Mouse (Mus musculus) hindbrain, embryonic 16.5 days (tissue): ENCODE results near the gene Atf6. TPM values are rescaled to one million over a fixed set of nuclear protein-coding genes. Genes with fewer than 3 reads are reported as not detected.
A peak's percentile ranks its signal among the peaks of the same experiment; 100 is the strongest.

Source experiments
- ATAC-seq: fragments of 200-750 bp; cut with Nextera tagmentation; 2 replicates; pipeline ENCODE4 v1.8.0; 2017; ENCODE audit warnings: moderate TSS enrichment, moderate library complexity
- H3K27ac ChIP-seq: fragments of 300-500 bp; sonication (generic); 2 replicates; pipeline ENCODE4 v1.5.1; 2014; ENCODE audit warnings: low read depth, mild to moderate bottlenecking, control low read depth, low read length, moderate library complexity
- H3K27me3 ChIP-seq: fragments of 300-500 bp; sonication (generic); replicated peaks from 2 replicates; pipeline ENCODE4 v1.6.1; 2014; ENCODE audit warnings: low read length; ENCODE audit not compliant: control insufficient read depth, insufficient read depth
- H3K36me3 ChIP-seq: fragments of 300-500 bp; sonication (generic); 2 replicates; pipeline ENCODE4 v1.6.1; 2014; ENCODE audit warnings: mild to moderate bottlenecking, low read length, moderate library complexity, mixed read lengths; ENCODE audit not compliant: control insufficient read depth, insufficient read depth
- H3K4me1 ChIP-seq: fragments of 300-500 bp; sonication (generic); 2 replicates; pipeline ENCODE4 v1.6.1; 2014; ENCODE audit warnings: low read depth, low read length; ENCODE audit not compliant: control insufficient read depth, insufficient read depth
- H3K4me2 ChIP-seq: fragments of 300-500 bp; sonication (generic); 2 replicates; pipeline ENCODE4 v1.6.1; 2014; ENCODE audit warnings: mild to moderate bottlenecking, low read length, control low read depth, moderate library complexity
- H3K4me3 ChIP-seq: fragments of 300-500 bp; sonication (generic); 2 replicates; pipeline ENCODE4 v1.5.1; 2014; ENCODE audit warnings: mild to moderate bottlenecking, low read length, control low read depth, moderate library complexity
- H3K9ac ChIP-seq: fragments of 300-500 bp; sonication (generic); 2 replicates; pipeline ENCODE4 v1.6.1; 2014; ENCODE audit warnings: low read depth, mild to moderate bottlenecking, control low read depth, low read length, moderate library complexity
- H3K9me3 ChIP-seq: fragments of 300-500 bp; sonication (generic); 2 replicates; pipeline ENCODE4 v1.6.1; 2014; ENCODE audit warnings: mild to moderate bottlenecking, low read length, moderate library complexity; ENCODE audit not compliant: control insufficient read depth
- WGBS: fragments of 180-500 bp; shearing (Covaris S2); extraction: QIAGEN DNeasy Blood & Tissue Kit; methylation state at CpG from one replicate; pipeline ENCODE4 v1.1.7; 2014; 5-methylcytosine and 5-hydroxymethylcytosine counted together
- polyA plus RNA-seq: library from polyadenylated mRNA; unstranded; fragments of >200 nt; fragmentation: Nextera tagmentation; extraction: Ambion mirVana; gene quantifications from 2 replicates; pipeline ENCODE4 v1.2.1, GENCODE M21; 2015

Atf6 gene
- polyA plus RNA-seq, 1 experiment from 2014 or later: 6.5 TPM

DNA sequence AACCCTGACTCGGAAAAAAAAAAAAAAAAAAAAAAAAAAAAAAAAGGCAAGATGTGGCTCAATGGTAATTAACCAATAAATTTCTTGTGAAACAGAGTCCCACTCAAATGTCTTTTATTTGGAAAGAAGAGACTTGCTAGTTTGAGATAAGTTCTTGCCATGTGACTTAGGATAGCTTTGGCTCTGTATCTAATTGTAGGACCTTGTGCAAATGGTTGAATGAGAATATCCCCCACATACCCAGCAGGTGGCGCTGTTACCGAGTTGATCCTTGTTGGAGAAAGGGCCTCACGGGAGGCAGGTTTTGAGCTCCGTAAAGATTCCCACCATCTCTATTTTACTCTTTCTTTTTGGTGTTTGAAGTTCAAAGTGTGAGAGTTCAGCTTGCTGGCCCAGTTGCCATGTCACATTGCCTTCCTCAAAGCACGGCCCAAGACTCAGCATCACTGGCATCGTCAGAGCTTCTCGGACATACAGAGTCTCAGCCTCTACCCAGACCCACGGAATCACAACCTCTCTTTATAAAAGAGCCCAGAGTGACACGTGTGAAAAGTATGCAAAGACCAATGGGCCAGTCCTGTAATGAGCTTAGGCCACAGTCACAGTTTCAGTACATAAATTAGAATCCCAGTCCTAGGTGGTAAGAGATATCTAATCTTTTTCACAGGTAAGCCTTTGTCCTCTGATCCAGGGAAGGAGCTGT lies 34.1 kb upstream of the Atf6 start:
- peak overlapping the region; percentile 32 for H3K4me2 ChIP-seq
- H3K27me3 ChIP-seq: peaks cover 2% of the 10 kb centered on the region
- H3K4me1 ChIP-seq: no peaks in the 10 kb centered on the region
- H3K9me3 ChIP-seq: no peaks in the 10 kb centered on the region
- H3K36me3 ChIP-seq: no peaks in the 10 kb centered on the region
- no peak overlapping the region for H3K9ac ChIP-seq
- ATAC-seq: peak; percentile 72
- H3K27ac ChIP-seq: no peak overlapping the region
- peak overlapping the region; percentile 14; the same call in 1 of the 2 replicates for H3K4me3 ChIP-seq
- WGBS: 33% methylated on average over 10 of the region's 10 CpGs

DNA sequence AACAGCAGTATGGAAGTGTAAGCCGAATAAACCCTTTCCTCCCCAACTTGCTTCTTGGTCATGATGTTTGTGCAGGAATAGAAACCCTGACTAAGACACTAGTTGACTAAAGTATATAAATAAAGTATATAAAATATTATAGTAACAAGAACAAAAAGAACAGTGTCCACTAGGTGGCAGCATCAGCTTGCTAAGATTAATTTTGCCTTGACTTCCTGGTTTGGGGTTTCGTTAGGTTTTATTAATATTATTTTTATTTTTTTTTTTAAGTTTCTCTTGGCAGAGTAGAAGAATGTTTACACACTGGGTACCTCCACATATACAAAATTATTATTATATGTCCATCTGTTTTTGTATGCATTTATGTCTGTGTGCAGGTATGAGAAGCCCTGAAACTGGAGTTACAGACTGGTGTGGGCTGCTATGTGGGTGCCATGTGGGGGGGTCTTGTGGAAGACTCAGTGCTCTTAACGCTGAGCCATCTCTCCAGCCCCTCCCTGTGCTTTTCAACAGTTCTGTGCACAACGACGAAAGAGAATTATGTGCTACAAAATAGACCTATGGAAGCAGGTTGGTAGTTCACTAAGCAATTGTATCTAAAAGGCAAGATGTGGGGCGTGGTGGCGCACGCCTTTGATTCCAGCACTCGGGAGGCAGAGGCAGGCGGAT lies 33.4 kb upstream of the Atf6 start:
- Histone ChIP-seq H3K36me3 (no peaks in the 10 kb centered on the region), H3K4me1 (no peaks in the 10 kb centered on the region), H3K27ac (no peak overlapping the region), H3K9me3 (no peaks in the 10 kb centered on the region), H3K4me3 (no peak overlapping the region), H3K9ac (no peak overlapping the region), H3K4me2 (no peak overlapping the region), H3K27me3 (peaks cover 2% of the 10 kb centered on the region; the same call in 1 of the 2 replicates)
- peak; percentile 51 for ATAC-seq
- WGBS: 35% methylated on average over 10 of the region's 10 CpGs

DNA sequence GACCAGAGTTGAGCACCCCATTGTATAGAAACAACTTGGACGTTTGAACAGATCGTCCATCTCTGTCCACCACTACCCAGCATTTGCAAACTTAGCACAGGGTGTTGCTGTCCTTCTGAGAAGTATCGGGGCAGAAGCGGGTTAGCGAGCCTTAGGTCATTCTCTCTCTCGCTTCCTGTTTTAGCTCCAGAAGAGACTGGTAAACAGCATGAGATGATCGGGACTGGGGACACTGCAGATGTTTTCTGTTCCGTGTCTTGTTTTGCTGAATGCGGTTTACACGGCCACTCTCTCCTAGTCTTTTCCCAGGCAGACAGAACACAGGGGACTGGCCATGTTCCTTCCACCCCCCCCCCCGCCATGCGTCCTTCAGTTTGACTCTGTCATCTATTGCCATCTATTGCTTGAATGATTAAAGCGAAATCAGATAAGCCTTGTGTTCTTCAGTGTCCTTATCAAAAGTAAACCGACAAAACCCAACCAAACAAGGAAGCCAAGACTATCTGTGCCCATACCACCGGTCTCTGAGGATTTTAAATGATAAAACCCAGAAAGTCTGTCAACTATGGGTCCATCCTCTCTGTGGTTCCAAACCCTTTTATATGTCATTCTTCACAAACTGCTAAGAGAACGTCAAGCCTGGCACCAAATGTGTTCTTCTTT lies 31.0 kb upstream of the Atf6 start:
- H3K9me3 ChIP-seq: no peaks in the 10 kb centered on the region
- H3K4me3 ChIP-seq: no peak overlapping the region
- H3K27me3 ChIP-seq: no peaks in the 10 kb centered on the region
- no peak overlapping the region for H3K4me2 ChIP-seq
- no peak overlapping the region for H3K9ac ChIP-seq
- no peaks in the 10 kb centered on the region for H3K4me1 ChIP-seq
- 77% methylated on average over 16 of the region's 16 CpGs for WGBS
- no peaks in the 10 kb centered on the region for H3K36me3 ChIP-seq
- no peak for ATAC-seq
- H3K27ac ChIP-seq: no peak overlapping the region

DNA sequence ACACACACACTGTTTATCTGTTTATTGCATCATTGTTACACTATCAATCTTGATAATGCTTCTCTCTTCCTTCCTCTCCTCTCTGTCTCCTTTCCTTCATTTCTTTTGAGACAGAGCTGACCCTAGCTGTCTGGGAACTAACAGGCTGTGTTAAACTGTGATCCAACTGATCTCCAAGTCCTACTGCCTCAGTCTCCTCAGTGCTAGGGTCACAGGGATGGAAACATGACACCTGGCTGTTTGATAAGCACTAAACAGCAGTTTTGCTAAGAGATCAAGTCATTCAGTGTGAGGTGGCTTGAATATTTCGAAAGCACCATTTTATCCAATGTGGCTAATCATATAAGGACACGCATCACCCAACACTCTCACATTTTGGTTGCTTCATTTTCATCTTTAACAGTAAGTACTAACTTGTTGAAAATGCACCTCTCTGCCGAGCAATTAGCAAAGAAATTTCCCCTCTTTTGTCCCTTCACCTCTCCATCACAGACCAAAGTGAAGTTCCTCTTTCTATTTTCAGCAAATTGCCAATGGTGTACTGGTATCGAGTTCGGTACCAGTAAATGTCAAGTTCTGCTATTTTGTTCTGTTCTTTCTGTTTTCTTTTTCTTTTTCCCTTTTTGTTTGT lies 29.2 kb upstream of the Atf6 start:
- H3K36me3 ChIP-seq: no peaks in the 10 kb centered on the region
- H3K9ac ChIP-seq: no peak overlapping the region
- H3K4me1 ChIP-seq: no peaks in the 10 kb centered on the region
- H3K27ac ChIP-seq: no peak overlapping the region
- H3K4me2 ChIP-seq: no peak overlapping the region
- no peak for ATAC-seq
- no peaks in the 10 kb centered on the region for H3K9me3 ChIP-seq
- 87% methylated on average over 5 of the region's 5 CpGs for WGBS
- H3K4me3 ChIP-seq: no peak overlapping the region
- no peaks in the 10 kb centered on the region for H3K27me3 ChIP-seq

DNA sequence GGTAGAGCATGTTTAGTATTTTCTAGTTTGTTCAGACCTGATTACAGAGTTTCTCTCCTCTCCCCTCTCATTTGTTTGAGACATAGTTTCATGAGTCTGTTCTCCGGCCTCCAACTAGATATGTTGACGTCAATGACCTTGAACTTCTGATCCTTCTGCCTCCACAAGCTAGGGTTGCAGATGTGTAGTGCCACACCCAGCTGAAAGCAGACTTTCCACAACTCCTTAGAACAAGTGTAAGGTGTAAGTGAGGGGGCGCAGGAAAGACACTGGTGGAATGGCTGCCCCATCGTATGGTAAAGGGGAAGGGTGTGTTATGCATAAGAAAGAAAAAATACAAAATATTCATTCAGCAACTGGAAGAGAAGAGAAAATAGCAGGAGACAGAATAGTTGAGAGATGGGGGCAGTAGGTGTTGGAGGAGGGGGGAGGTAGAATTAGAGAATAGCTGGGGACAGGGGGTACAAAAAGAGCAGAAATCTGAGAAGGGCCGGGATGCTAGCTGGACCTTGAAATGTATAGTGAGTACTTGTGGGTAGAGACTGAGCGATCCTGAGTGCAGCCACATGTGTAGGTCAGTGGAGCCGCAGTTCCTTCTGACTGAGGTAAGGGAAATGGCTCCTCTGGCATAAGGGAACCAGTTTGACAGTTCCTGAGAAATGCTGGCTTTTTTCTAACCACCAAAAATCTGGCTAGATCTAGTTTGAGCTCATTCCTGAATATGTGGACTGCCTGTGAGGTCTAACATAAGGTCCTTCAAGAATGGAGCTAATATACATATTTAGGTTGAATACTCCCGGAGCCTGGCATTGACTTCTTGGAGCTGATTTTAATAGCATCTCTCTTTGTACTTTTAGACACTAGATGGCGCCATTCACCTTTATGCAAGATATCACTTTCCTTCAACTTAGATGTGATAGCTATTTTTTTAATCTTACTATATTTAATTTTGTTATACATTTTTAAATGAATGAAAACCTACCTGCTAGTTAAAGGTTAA lies 27.3 kb upstream of the Atf6 start:
- no peak overlapping the region for H3K4me3 ChIP-seq
- no peaks in the 10 kb centered on the region for H3K27me3 ChIP-seq
- no peaks in the 10 kb centered on the region for H3K9me3 ChIP-seq
- no peaks in the 10 kb centered on the region for H3K4me1 ChIP-seq
- H3K36me3 ChIP-seq: no peaks in the 10 kb centered on the region
- peak; percentile 54; the same call in 1 of the 2 replicates for ATAC-seq
- H3K9ac ChIP-seq: no peak overlapping the region
- no peak overlapping the region for H3K4me2 ChIP-seq
- H3K27ac ChIP-seq: no peak overlapping the region
- WGBS: 64% methylated on average over 9 of the region's 9 CpGs

DNA sequence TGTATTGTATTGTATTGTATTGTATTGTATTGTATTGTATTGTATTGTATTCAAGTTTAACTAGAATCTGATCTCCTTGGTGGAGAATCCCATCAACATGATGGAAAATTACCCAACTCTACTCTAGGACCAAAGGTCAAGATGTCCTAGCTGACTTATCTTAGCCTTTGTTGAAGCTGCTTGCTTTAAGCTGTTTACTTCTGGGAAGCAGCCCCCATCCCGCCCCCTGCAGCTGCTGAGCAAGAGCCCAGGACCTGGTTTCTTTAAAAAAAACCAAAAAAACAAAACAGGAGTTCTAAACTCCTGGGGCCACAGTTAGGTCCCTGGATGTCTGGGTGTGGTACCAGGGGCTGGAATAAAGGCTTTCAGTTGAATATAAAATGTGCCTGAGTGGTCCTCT lies 24.7 kb upstream of the Atf6 start:
- Histone ChIP-seq H3K27ac (no peak overlapping the region), H3K36me3 (no peaks in the 10 kb centered on the region), H3K9ac (no peak overlapping the region), H3K4me1 (no peaks in the 10 kb centered on the region), H3K4me3 (no peak overlapping the region), H3K27me3 (no peaks in the 10 kb centered on the region), H3K4me2 (no peak overlapping the region), H3K9me3 (no peaks in the 10 kb centered on the region)
- no peak for ATAC-seq
- 55% methylated on average over 1 of the region's 1 CpGs for WGBS

DNA sequence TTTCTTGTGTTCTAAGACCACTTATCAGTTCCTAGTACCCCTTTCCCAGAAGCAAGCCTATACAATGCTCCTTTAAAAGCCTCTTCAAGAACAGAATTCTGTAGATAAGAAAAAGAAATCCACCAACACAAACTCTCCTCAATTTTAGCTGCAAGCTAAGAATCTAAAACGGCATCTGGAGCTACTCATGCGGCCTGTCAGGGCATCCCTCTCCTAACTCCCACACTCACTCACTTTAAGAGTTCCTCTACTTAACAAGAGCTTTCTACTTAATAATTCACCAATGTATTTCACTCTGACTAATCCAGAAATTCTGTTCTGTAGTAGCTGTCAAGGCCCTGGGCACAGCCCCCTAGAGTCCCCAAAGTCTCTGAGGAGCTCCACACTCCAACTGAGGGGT lies 24.1 kb upstream of the Atf6 start:
- 79% methylated on average over 2 of the region's 2 CpGs for WGBS
- Histone ChIP-seq H3K4me2 (no peak overlapping the region), H3K36me3 (no peaks in the 10 kb centered on the region), H3K9me3 (no peaks in the 10 kb centered on the region), H3K4me1 (no peaks in the 10 kb centered on the region), H3K4me3 (no peak overlapping the region), H3K9ac (no peak overlapping the region), H3K27ac (no peak overlapping the region), H3K27me3 (no peaks in the 10 kb centered on the region)
- ATAC-seq: no peak

DNA sequence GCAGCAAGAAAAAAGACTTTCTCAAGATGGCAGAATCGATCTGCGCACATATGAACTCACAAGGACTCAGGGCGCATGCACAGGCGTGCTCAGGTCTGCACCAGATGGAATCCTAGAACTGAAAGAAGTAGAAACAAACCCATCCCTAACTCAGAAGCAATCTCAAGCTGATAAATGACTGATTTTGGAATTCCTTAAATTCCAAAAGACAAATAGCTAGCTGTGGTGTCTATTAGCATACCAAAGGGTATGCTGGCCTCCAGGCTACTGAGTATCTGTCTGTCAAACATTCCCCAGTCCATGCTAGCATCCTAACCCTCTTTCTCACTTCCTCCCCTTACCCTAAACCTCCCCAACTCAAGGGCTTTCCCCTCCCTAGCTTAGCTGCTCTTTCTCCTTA lies 21.7 kb upstream of the Atf6 start:
- no peak for ATAC-seq
- H3K4me2 ChIP-seq: no peak overlapping the region
- WGBS: 70% methylated on average over 4 of the region's 4 CpGs
- no peaks in the 10 kb centered on the region for H3K9me3 ChIP-seq
- H3K4me3 ChIP-seq: no peak overlapping the region
- H3K36me3 ChIP-seq: no peaks in the 10 kb centered on the region
- H3K27ac ChIP-seq: no peak overlapping the region
- no peak overlapping the region for H3K9ac ChIP-seq
- peaks cover 3% of the 10 kb centered on the region for H3K4me1 ChIP-seq
- no peaks in the 10 kb centered on the region for H3K27me3 ChIP-seq
